Mouse (Mus musculus): ENCODE measurements around the gene Hdx.

GRCm38 (mm10) chrX:111660381-111660780 is 36.5 kb downstream of the Hdx start:
- TF ChIP-seq CTCF (IDR thresholded peaks at IDR 0.05; ENCODE audit: low read depth) = no peak
- no peak for TF ChIP-seq EP300 (IDR thresholded peaks at IDR 0.05; ENCODE audit: low read depth)
